Mouse (Mus musculus) layer of hippocampus, adult 6 months (tissue): ENCODE data around the gene 4930595M18Rik. TPM values are rescaled to one million over a fixed set of nuclear protein-coding genes. Genes with fewer than 3 reads are reported as not detected.

Experiments used
- long read RNA-seq, 2 experiments: library from polyadenylated mRNA; unstranded; transcript quantifications; one replicate each; pipeline ENCODE4 v2.0.0; 2019 to 2020
- polyA plus RNA-seq: library from polyadenylated mRNA; unstranded; fragments of <200 nt; fragmentation: Nextera tagmentation; gene quantifications from 2 replicates; pipeline ENCODE4 v1.2.3, GENCODE M21; 2021

4930595M18Rik gene
- polyA plus RNA-seq = not detected in 2 replicates
- long read RNA-seq, experiment 1 = 0 reads
- long read RNA-seq, experiment 2 = 0 reads

DNA sequence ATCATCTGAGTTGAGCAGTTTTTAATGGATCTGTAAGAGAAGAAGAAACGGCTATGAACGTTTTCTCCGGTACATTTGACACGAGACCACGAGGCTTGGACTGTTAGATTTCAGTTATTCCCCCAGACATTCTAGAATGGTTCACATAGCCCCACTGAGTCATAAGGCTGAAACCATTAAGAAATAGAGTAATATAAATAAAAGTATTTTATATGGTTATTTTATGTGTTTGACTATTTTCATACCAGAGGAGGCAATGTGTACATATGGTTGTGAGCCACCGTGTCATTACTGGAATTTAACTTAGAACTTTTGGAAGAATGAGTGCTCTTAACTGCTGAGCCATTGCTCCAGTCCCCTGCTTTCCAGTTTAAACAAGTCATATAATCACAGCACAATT is at the start of gene 4930595M18Rik:
4930595M18Rik (minus strand) TSS at position 101 of the 400 bp plus-strand sequence.

